Mouse (Mus musculus) forebrain, postnatal 0 days (tissue): ENCODE data around the gene Dapl1. TPM values are rescaled to one million over a fixed set of nuclear protein-coding genes. Genes with fewer than 3 reads are reported as not detected.

Experiments used
- ATAC-seq: fragments of 200-750 bp; cut with Nextera tagmentation; 2 replicates; pipeline ENCODE4 v1.8.0; 2017; ENCODE audit warnings: mild to moderate bottlenecking, moderate library complexity
- DNase-seq: peaks from one replicate; pipeline ENCODE4 v3.0.0-alpha.2; 2015
- H3K27ac ChIP-seq: fragments of 300-500 bp; sonication (generic); 2 replicates; pipeline ENCODE4 v1.5.1; 2014; ENCODE audit warnings: low read depth, mild to moderate bottlenecking, antibody characterized with exemption, low read length, moderate library complexity, mixed read lengths
- H3K27me3 ChIP-seq: fragments of 300-500 bp; sonication (generic); 2 replicates; pipeline ENCODE4 v1.6.1; 2014; ENCODE audit warnings: mild to moderate bottlenecking, low read length, mixed read lengths; ENCODE audit not compliant: insufficient read depth
- H3K36me3 ChIP-seq: fragments of 300-500 bp; sonication (generic); 2 replicates; pipeline ENCODE4 v1.6.1; 2014; ENCODE audit warnings: mild to moderate bottlenecking, moderate library complexity; ENCODE audit not compliant: insufficient read depth
- H3K4me1 ChIP-seq: fragments of 300-500 bp; sonication (generic); 2 replicates; pipeline ENCODE4 v1.6.1; 2014; ENCODE audit warnings: antibody characterized with exemption; ENCODE audit not compliant: insufficient read depth
- H3K4me2 ChIP-seq: fragments of 300-500 bp; sonication (generic); 2 replicates; pipeline ENCODE4 v1.6.1; 2014; ENCODE audit warnings: low read depth, mild to moderate bottlenecking, moderate library complexity
- H3K4me3 ChIP-seq: fragments of 300-500 bp; sonication (generic); 2 replicates; pipeline ENCODE4 v1.5.1; 2014; ENCODE audit warnings: low read depth, low read length, mixed read lengths
- H3K9ac ChIP-seq: fragments of 300-500 bp; sonication (generic); 2 replicates; pipeline ENCODE4 v1.6.1; 2014; ENCODE audit warnings: mild to moderate bottlenecking
- H3K9me3 ChIP-seq: fragments of 300-500 bp; sonication (generic); 2 replicates; pipeline ENCODE4 v1.6.1; 2016; ENCODE audit warnings: low read length
- CTCF ChIP-seq: sonication (generic); IDR thresholded peaks from 2 replicates; pipeline ENCODE4 v1.5.1; 2016; ENCODE audit warnings: antibody characterized with exemption, control low read depth, low read depth
- WGBS: fragments of 180-500 bp; shearing (Covaris S2); extraction: QIAGEN DNeasy Blood & Tissue Kit; methylation state at CpG from one replicate; pipeline ENCODE4 v1.1.7; 2014; 5-methylcytosine and 5-hydroxymethylcytosine counted together
- polyA plus RNA-seq: library from polyadenylated mRNA; unstranded; fragments of >200 nt; fragmentation: Nextera tagmentation; extraction: Ambion mirVana; gene quantifications from 2 replicates; pipeline ENCODE4 v1.2.1, GENCODE M21; 2015
- total RNA-seq: library from RNA; depleted of rRNA; stranded (reverse); fragments of >200 nt; gene quantifications from 2 replicates; pipeline ENCODE4 v1.2.3, GENCODE M21; 2014

Gene Dapl1
- total and polyA plus RNA-seq, 2 experiments from 2014 or later = 1.00 to 2.3 TPM

DNA sequence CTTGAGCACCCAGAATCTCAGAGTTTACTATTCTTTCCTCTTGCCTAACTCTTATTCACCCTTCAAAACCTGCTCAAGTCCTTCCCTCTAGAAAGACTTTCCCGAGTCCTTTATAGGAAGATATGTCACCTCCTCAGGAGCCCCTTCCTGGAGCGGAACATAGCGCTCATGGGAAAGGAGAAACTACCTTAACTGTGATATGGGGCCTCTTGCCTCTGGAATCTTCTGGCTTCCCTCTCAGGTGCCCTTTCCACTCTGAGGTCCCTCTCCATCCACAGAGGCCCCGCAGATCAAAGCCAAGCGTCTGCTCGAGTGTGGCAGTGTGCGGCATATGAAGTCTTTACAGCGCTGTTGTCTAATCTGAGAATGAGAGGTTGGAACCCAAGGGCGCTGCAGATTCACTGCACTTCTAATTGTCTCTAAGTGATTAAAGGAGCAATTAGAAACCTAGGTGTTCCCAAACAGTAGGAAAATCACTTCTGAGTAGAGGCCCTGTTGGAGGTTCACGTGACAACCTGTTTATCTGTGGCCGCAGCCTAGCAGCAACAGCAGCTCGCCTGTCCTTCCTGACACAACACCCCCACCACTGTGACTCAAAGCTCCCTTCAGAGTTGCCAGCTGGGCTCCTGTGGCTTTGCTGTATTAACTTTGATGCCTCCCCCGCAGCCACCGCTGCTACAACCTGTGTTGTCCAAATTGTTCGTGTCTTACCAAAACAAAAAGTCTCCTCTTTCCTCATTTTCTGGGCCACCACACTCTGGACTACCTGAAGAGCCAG is 49.7 kb downstream of the Dapl1 start:
- no peaks in the 10 kb centered on the region for H3K27me3 ChIP-seq
- no peak overlapping the region for H3K27ac ChIP-seq
- no peaks in the 10 kb centered on the region for H3K4me1 ChIP-seq
- H3K4me3 ChIP-seq = no peak overlapping the region
- DNase-seq = no peak
- H3K4me2 ChIP-seq = no peak overlapping the region
- no peak overlapping the region for H3K9ac ChIP-seq
- ATAC-seq = no peak; the same call in 1 of the 2 replicates
- WGBS = 83% methylated on average over 15 of the region's 15 CpGs
- no peaks in the 10 kb centered on the region for H3K36me3 ChIP-seq
- H3K9me3 ChIP-seq = no peaks in the 10 kb centered on the region
- TF ChIP-seq CTCF = no peak

DNA sequence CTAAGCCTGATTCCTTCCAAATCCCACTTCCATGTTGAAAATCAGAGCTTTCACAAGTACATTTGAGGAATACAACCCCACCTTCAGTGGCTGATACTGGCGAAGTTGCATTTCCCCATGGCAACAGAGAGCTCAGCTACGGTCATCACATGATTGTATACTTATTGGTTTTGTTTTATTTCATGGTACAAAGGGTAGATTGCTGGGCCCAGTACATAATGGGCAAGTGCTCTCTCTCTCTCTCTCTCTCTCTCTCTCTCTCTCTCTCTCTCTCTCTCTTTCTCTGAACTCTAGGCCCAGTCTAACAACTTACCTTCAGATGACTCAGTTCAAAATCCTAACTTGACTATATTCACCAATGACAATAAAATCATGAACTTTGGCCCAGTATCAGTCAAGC is 52.5 kb downstream of the Dapl1 start:
- Histone ChIP-seq H3K36me3 (no peaks in the 10 kb centered on the region), H3K4me1 (no peaks in the 10 kb centered on the region), H3K27ac (no peak overlapping the region), H3K4me3 (no peak overlapping the region), H3K9me3 (no peaks in the 10 kb centered on the region), H3K9ac (no peak overlapping the region), H3K27me3 (no peaks in the 10 kb centered on the region), H3K4me2 (no peak overlapping the region)
- DNase-seq (no peak), ATAC-seq (no peak; the same call in 1 of the 2 replicates)
- TF ChIP-seq CTCF = no peak
- 85% methylated on average over 2 of the region's 2 CpGs for WGBS

DNA sequence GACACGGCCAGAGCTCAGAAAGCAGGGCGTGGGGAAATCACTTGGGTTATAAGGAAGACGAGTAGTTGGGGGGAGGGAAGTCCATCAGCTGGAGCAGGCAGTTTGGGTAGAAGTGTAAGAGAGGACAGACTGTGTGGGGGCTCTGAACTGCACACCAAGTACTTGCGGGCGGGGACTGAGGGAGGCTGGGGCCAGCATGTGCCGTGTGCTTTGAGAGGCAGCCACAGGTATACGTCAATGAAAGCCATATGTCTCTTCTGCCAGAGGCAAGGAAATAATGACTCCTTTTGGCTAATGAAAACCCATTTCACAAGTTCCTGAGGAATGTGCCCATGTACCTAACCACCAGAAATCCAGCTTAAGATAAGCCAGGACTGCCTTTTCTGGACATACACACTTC is 53.6 kb downstream of the Dapl1 start:
- Histone ChIP-seq H3K9ac (no peak overlapping the region), H3K27ac (no peak overlapping the region), H3K4me1 (no peaks in the 10 kb centered on the region), H3K4me3 (no peak overlapping the region), H3K9me3 (no peaks in the 10 kb centered on the region), H3K27me3 (no peaks in the 10 kb centered on the region), H3K4me2 (no peak overlapping the region), H3K36me3 (no peaks in the 10 kb centered on the region)
- ATAC-seq = no peak
- WGBS = 87% methylated on average over 7 of the region's 7 CpGs
- DNase-seq = no peak
- no peak for TF ChIP-seq CTCF

DNA sequence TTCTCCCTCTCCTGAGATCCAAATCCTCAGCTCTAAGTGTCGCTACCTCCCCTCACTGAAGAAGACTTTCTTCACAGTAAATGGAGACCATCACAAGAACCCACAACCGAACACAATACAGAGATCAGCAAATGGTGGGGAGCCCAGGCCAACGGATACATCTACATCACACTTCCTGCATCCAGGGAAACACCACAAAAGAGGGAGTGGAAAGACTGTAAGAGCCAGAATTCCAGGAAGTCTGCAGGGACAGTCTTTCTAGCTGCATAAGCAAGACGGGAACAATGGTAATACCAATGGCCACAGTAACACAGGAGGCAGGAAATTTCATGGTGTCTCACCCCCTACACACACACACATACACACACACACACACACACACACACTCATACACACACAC is 55.3 kb downstream of the Dapl1 start:
- no peak overlapping the region for H3K9ac ChIP-seq

DNA sequence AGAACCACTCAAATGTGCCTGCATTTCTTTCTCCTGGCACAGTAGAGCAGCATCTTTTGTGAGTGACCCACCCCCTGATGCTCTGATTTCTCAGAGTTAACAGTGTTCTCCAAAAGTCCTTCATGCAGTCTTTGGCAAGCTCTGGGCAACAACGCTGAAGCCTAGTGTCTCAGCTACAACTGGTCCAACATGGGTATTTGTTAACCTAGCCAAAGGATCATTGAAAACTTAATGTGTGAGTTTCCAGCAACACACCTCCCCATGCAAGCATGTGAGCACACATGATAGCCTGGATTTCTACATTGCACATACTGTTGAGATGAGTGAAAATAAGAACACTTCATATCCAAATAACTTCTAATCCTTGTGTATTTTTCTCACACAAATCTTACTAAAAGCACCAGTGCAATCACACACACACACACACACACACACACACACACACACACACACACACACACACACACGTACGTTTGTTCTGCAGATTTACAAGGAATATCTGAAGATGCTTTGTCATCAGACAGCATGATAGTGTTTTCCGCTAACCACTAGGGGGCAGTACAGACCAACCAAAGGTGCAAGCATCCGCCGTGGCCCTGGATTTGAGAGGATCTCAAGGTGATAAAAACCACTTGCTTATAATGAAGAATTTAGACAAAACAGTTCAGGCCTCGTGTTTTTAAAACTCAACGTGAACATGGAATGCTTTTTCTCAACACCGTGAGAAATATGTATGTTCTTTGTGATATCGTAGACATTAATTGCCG is 56.9 kb downstream of the Dapl1 start:
- Histone ChIP-seq H3K9ac (no peak overlapping the region), H3K4me1 (no peaks in the 10 kb centered on the region), H3K36me3 (no peaks in the 10 kb centered on the region), H3K9me3 (no peaks in the 10 kb centered on the region), H3K27ac (no peak overlapping the region), H3K27me3 (no peaks in the 10 kb centered on the region), H3K4me2 (no peak overlapping the region), H3K4me3 (no peak overlapping the region)
- DNase-seq (peak; percentile 94), ATAC-seq (peak; percentile 91)
- peak; percentile 95 for TF ChIP-seq CTCF
- WGBS = 17% methylated on average over 11 of the region's 11 CpGs

More for the DNA sequence above, 55.3 kb downstream of the Dapl1 start:
- WGBS = 53% methylated on average over 4 of the region's 4 CpGs
- no peaks in the 10 kb centered on the region for H3K4me1 ChIP-seq
- ATAC-seq (no peak), DNase-seq (no peak)
- H3K36me3 ChIP-seq = no peaks in the 10 kb centered on the region
- H3K27ac ChIP-seq = no peak overlapping the region
- no peaks in the 10 kb centered on the region for H3K9me3 ChIP-seq
- H3K4me2 ChIP-seq = no peak overlapping the region
- H3K27me3 ChIP-seq = no peaks in the 10 kb centered on the region
- no peak for TF ChIP-seq CTCF
- H3K4me3 ChIP-seq = no peak overlapping the region

DNA sequence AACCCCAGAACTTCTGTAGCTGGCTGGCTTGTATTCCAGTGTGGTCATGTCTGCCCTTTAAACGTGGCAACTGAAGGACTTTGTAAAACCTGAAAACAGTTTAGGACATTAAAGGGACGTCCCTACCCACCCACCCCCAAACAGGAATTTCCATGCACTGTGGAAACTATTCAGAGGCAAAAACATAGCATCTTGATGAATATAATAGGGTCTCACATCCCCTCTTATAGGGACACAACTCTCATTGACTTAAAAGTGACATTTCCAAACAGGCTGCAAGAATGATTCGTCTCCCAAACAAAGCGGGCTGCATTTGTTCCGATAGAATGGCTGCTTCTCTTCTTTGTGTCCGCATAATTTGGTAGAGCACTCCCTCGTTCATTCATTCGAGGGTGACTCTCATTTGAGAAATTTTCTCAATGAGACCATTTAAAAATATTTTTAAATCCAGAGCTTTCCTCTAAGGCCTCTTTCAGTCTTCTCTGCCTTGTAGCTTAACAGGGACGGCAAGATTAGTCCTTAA is 59.2 kb downstream of the Dapl1 start:
- ATAC-seq (no peak), DNase-seq (no peak)
- Histone ChIP-seq H3K4me3 (no peak overlapping the region), H3K9ac (no peak overlapping the region), H3K4me1 (no peaks in the 10 kb centered on the region), H3K27me3 (no peaks in the 10 kb centered on the region), H3K36me3 (no peaks in the 10 kb centered on the region), H3K9me3 (no peaks in the 10 kb centered on the region), H3K4me2 (no peak overlapping the region), H3K27ac (no peak overlapping the region)
- no peak for TF ChIP-seq CTCF
- WGBS = 21% methylated on average over 9 of the region's 9 CpGs
